Mouse (Mus musculus) spleen, adult 2 months (tissue): Measurements from ENCODE around the gene Fbrsl1.

Source experiments
- CTCF ChIP-seq: fragments of 200-500 bp; IDR thresholded peaks from 2 replicates; pipeline ENCODE4 v1.5.1; 2011; ENCODE audit warnings: mild to moderate bottlenecking, inconsistent platforms; ENCODE audit not compliant: insufficient read depth, insufficient read length, insufficient replicate concordance; ENCODE audit errors: extremely low read depth
- POLR2A ChIP-seq: fragments of 200-500 bp; IDR thresholded peaks from 2 replicates; pipeline ENCODE4 v1.6.1; 2011; ENCODE audit warnings: low read depth, low read length, inconsistent platforms

DNA sequence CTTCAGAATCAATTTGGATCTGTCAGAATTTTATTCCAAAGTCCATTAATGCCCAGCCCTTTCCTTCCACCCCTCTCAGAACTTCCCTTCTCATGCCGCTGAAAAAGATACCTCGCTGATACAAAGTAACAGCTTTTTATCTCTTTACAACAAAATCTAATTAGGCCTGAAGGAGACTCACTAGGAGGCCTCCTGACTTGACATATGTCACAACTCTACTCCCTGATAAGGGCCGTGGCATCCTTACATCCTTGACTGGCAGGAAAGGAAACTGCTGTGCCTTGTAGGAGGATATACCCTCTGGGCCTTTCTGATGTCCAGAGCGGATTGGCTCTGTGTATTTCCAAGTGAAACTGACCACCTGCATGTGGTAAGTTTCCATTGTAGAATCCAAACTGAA is 41.3 kb upstream of the Fbrsl1 start:
- TF ChIP-seq CTCF (no peak), POLR2A (no peak)
